Mouse (Mus musculus): ENCODE results near the gene Ccdc158. TPM values are rescaled to one million over a fixed set of nuclear protein-coding genes. Genes with fewer than 3 reads are reported as not detected.

Ccdc158 gene
- polyA plus RNA-seq, 1 experiment, result not detected

DNA sequence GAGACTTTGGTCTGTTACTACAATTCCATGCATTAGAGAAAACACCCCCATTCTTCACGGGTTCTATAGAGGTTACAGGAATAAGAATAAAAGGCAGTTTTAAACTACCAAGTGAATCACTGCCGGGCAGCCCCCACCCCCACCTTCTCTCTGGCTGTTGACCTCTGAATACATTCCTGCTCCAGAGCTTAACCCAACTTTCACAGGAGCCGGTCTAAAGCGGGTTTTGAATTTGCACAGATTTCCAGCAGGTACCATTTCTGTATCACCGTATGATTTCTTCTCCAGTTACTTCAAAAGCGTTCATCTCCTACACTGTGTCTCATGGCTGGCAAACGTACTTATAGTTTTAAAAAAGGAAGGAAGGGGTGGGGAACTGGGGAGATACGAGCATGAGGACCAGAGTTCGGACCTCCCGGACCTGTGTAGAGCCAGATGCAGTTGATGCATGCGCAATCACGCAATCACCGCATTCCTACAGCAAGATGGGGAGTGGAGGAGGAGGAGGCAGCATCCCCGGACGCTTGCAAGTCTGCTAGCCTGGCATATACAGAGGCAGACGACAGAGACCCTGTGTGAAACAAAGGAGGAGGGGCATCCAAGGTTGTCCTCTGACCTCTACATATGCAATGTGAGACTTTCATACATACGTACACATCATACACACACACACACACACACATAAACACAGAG, 23.9 kb upstream of the Ccdc158 start:
- Histone ChIP-seq H3K4me3 (no peak overlapping the region), H3K27me3 (ENCODE audit: control insufficient read depth, insufficient read depth, insufficient read length) (no peaks in the 10 kb centered on the region)

DNA sequence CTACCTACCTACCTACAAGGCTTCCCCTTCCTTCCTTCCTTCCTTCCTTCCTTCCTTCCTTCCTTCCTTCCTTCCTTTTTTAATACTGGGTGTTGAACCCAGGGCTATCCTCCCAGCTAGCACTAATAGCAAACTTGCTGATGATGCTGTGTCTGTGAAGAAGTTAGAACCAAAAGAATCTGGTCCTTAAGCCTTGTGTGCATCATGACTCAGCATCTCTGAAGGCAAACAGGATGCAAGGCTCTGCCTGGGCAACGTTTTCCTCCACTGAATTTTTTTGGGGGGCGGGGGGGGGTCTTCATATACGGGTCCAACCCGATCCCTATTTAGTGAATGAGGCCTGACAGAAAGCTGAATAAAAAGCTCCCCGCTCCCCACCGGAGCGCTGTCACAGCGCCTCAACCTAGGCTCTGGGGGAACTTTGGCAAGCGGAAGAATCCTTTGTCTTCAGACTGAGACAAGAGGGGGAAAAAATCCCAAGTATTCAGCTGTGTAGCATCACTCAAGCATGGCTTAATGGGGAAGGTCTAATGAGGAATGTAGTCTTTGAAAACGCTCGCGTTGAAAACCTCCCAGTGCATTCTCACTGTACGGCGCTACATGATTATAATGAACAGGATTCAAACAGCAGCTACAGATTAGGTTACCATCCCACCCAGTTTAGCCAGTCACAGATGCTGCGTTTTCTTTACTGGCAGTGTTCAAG, 23.2 kb upstream of the Ccdc158 start:
- Histone ChIP-seq H3K27me3 (ENCODE audit: control insufficient read depth, insufficient read depth, insufficient read length) (no peaks in the 10 kb centered on the region), H3K4me2 (ENCODE audit: low read depth) (no peak overlapping the region), H3K4me3 (no peak overlapping the region), H3K79me2 (ENCODE audit: control insufficient read depth, insufficient read depth) (no peaks in the 10 kb centered on the region), H3ac (ENCODE audit: control insufficient read depth, insufficient read length) (no peak overlapping the region), H3K36me3 (ENCODE audit: control insufficient read depth, insufficient read depth) (no peaks in the 10 kb centered on the region)
- TF ChIP-seq CEBPB (IDR thresholded peaks at IDR 0.05; ENCODE audit: insufficient read depth, poor library complexity, severe bottlenecking), result no peak
- TF ChIP-seq MAX (IDR thresholded peaks at IDR 0.05; ENCODE audit: low read depth), result no peak
- TF ChIP-seq USF1 (IDR thresholded peaks at IDR 0.05; ENCODE audit: low read depth), result no peak
- no peak for TF ChIP-seq POLR2AphosphoS2 (IDR thresholded peaks at IDR 0.05; ENCODE audit: insufficient read length, low read depth)
- TF ChIP-seq E2F4 (IDR thresholded peaks at IDR 0.05; ENCODE audit: insufficient read depth), result no peak
- no peak for TF ChIP-seq SRF (IDR thresholded peaks at IDR 0.05; ENCODE audit: control insufficient read depth, insufficient read length, low read depth)
- no peak for TF ChIP-seq MYOD1 (IDR thresholded peaks at IDR 0.05; ENCODE audit: control insufficient read depth in 1 of 3, insufficient read length in 2 of 3, low read depth in 2 of 3)
- TF ChIP-seq TCF12 (IDR thresholded peaks at IDR 0.05; ENCODE audit: insufficient read depth, poor library complexity, severe bottlenecking), result no peak
- no peak for TF ChIP-seq MYOG (IDR thresholded peaks at IDR 0.05; ENCODE audit: control insufficient read depth in 1 of 3, insufficient read depth in 1 of 3, insufficient read length in 2 of 3, low read depth in 2 of 3)
- no peak for TF ChIP-seq TCF3 (IDR thresholded peaks at IDR 0.05; ENCODE audit: insufficient read length, low read depth)
- TF ChIP-seq REST (IDR thresholded peaks at IDR 0.05; ENCODE audit: insufficient read depth, insufficient read length), result no peak
- no peak for TF ChIP-seq POLR2A (IDR thresholded peaks at IDR 0.05; ENCODE audit: insufficient read length, low read depth)

More for the DNA sequence above, 23.9 kb upstream of the Ccdc158 start:
- no peak for TF ChIP-seq REST (IDR thresholded peaks at IDR 0.05; ENCODE audit: insufficient read depth, insufficient read length)
- no peak for TF ChIP-seq CEBPB (IDR thresholded peaks at IDR 0.05; ENCODE audit: insufficient read depth, poor library complexity, severe bottlenecking)
- TF ChIP-seq POLR2A (IDR thresholded peaks at IDR 0.05; ENCODE audit: insufficient read length, low read depth), result no peak
- no peak for TF ChIP-seq SRF (IDR thresholded peaks at IDR 0.05; ENCODE audit: control insufficient read depth, insufficient read length, low read depth)
- no peak for TF ChIP-seq MAX (IDR thresholded peaks at IDR 0.05; ENCODE audit: low read depth)
- TF ChIP-seq E2F4 (IDR thresholded peaks at IDR 0.05; ENCODE audit: insufficient read depth), result no peak
- no peak for TF ChIP-seq MYOG (IDR thresholded peaks at IDR 0.05; ENCODE audit: control insufficient read depth in 1 of 3, insufficient read depth in 1 of 3, insufficient read length in 2 of 3, low read depth in 2 of 3)
- TF ChIP-seq POLR2AphosphoS2 (IDR thresholded peaks at IDR 0.05; ENCODE audit: insufficient read length, low read depth), result no peak
- H3K36me3 ChIP-seq (ENCODE audit: control insufficient read depth, insufficient read depth), result no peaks in the 10 kb centered on the region
- no peak overlapping the region for H3K4me2 ChIP-seq (ENCODE audit: low read depth)
- no peaks in the 10 kb centered on the region for H3K79me2 ChIP-seq (ENCODE audit: control insufficient read depth, insufficient read depth)
- no peak overlapping the region for H3ac ChIP-seq (ENCODE audit: control insufficient read depth, insufficient read length)

DNA sequence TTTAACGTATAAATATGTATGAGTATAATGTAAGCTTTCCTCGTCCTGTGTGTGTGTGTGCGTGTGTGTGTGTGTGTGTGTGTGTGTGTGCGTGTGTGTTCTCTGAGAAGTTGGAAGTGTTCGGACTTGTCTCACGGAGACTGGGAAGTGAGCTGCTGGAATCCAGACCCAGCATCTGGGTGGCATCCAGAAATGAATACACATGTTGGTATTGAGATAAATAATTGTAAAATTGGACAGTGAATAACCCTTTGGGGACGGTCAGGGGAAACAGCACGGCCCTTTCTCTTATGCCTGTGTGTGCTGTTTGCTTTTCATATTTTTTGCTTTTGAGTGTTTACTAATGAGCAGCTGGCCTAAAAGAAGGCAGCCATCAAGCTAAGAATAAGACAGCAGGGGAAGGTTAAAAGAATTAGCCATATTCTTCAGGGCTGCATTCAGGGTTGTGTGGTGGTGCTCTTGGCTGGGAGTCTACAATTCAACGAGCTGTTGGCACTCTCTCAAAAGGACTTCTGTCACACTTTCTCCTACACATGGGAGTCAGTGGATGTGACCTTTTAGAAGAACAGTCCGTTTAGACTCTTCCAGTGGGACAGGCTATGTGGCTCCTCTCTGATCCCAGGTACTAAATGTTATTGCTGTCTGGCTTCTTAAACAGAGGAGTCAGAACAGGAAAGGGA, 19.4 kb upstream of the Ccdc158 start:
- H3K36me3 ChIP-seq (ENCODE audit: control insufficient read depth, insufficient read depth), result no peaks in the 10 kb centered on the region
- H3K4me3 ChIP-seq, result no peak overlapping the region
- TF ChIP-seq SRF (IDR thresholded peaks at IDR 0.05; ENCODE audit: control insufficient read depth, insufficient read length, low read depth), result no peak
- no peak for TF ChIP-seq POLR2AphosphoS2 (IDR thresholded peaks at IDR 0.05; ENCODE audit: insufficient read length, low read depth)
- no peak for TF ChIP-seq MYOG (IDR thresholded peaks at IDR 0.05; ENCODE audit: control insufficient read depth in 1 of 3, insufficient read depth in 1 of 3, insufficient read length in 2 of 3, low read depth in 2 of 3)
- TF ChIP-seq TCF12 (IDR thresholded peaks at IDR 0.05; ENCODE audit: insufficient read depth, poor library complexity, severe bottlenecking), result no peak
- no peaks in the 10 kb centered on the region for H3K27me3 ChIP-seq (ENCODE audit: control insufficient read depth, insufficient read depth, insufficient read length)
- H3K4me2 ChIP-seq (ENCODE audit: low read depth), result no peak overlapping the region
- H3ac ChIP-seq (ENCODE audit: control insufficient read depth, insufficient read length), result no peak overlapping the region
- no peaks in the 10 kb centered on the region for H3K79me2 ChIP-seq (ENCODE audit: control insufficient read depth, insufficient read depth)

DNA sequence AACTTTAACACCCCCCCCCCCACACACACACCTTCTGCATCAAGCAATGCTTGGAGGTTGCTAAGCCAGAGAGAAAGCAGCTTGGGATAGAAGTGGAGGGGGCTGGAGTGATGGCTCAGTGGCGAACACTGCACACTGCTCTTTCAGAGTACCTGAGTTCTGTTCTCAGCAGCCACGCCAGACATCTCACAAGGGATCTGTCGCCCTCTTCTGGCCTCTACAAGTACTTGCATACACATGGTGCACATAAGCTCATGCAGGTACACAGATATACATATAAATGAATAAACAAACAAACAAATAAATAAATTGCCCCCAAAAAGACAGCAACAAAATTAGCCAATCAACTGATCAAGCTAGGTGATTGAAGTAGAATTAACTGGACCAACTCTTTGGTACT, 18.7 kb upstream of the Ccdc158 start:
- Histone ChIP-seq H3K79me2 (ENCODE audit: control insufficient read depth, insufficient read depth) (no peaks in the 10 kb centered on the region), H3ac (ENCODE audit: control insufficient read depth, insufficient read length) (no peak overlapping the region), H3K27me3 (ENCODE audit: control insufficient read depth, insufficient read depth, insufficient read length) (no peaks in the 10 kb centered on the region), H3K4me3 (no peak overlapping the region), H3K4me2 (ENCODE audit: low read depth) (no peak overlapping the region), H3K36me3 (ENCODE audit: control insufficient read depth, insufficient read depth) (no peaks in the 10 kb centered on the region)
- TF ChIP-seq POLR2AphosphoS2 (IDR thresholded peaks at IDR 0.05; ENCODE audit: insufficient read length, low read depth) (no peak), SRF (IDR thresholded peaks at IDR 0.05; ENCODE audit: control insufficient read depth, insufficient read length, low read depth) (no peak), CEBPB (IDR thresholded peaks at IDR 0.05; ENCODE audit: insufficient read depth, poor library complexity, severe bottlenecking) (no peak), POLR2A (IDR thresholded peaks at IDR 0.05; ENCODE audit: insufficient read length, low read depth) (no peak), TCF3 (IDR thresholded peaks at IDR 0.05; ENCODE audit: insufficient read length, low read depth) (no peak)
